Mouse (Mus musculus): Measurements from ENCODE around the gene Sel1l3. TPM values are rescaled to one million over a fixed set of nuclear protein-coding genes. Genes with fewer than 3 reads are reported as not detected.

The Sel1l3 gene
- polyA plus RNA-seq, 1 experiment, result not detected

DNA sequence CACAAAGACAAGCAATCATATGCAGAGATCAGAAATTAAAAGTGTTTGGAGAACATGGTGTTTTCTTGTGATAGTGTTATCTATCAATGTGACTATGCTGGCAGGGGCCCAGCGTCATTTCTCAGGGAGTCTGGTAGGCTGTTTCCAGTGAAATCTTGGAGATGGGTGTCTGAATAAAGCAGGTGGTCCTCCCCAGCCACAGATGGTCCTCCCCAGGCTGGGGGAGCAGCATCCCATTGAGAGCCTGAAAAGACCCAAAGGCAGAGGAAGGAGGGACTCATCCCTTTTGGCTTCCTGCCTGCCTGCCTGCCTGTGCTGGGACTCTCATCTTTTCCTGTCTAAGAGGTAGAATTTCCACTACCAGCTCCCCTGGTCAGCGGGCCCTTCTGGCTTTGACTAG, 59.2 kb downstream of the Sel1l3 start:
- H3K4me1 ChIP-seq (ENCODE audit: control insufficient read depth, insufficient read depth, low read length), result no peaks in the 10 kb centered on the region
- H3K4me3 ChIP-seq (ENCODE audit: insufficient read depth, low read depth, low read length), result no peak overlapping the region
- no peak overlapping the region for H3K27ac ChIP-seq (ENCODE audit: insufficient read depth, low read depth, low read length)
- 86% methylated on average over 2 of the region's 2 CpGs for WGBS
- TF ChIP-seq POLR2A (IDR thresholded peaks at IDR 0.05; ENCODE audit: insufficient read depth, low read depth, low read length) (no peak), CTCF (IDR thresholded peaks at IDR 0.05; ENCODE audit: insufficient read depth, low read depth, low read length) (no peak)

DNA sequence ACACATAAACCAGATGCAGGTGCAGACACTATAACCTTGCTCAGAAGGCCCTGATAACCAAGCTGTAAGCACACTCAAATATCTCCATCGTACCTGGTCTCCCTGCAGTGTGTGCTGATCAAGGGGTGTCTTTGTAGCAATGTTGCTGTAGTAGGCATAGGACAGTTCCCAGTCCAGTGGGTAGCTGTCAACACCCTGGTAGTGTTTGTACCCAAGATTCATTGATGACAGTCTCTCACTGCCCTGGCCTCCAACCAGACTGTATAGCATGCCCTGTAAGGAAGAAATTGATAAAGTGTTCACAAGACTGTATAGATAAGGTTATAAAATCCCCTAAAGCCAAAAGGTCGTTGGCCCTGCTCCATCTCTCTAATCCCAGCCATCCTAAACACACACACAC, 59.6 kb downstream of the Sel1l3 start:
- WGBS, result 92% methylated on average over 2 of the region's 2 CpGs
- no peak overlapping the region for H3K4me3 ChIP-seq (ENCODE audit: insufficient read depth, low read depth, low read length)
- no peaks in the 10 kb centered on the region for H3K4me1 ChIP-seq (ENCODE audit: control insufficient read depth, insufficient read depth, low read length)
- no peak for TF ChIP-seq CTCF (IDR thresholded peaks at IDR 0.05; ENCODE audit: insufficient read depth, low read depth, low read length)
- no peak overlapping the region for H3K27ac ChIP-seq (ENCODE audit: insufficient read depth, low read depth, low read length)

DNA sequence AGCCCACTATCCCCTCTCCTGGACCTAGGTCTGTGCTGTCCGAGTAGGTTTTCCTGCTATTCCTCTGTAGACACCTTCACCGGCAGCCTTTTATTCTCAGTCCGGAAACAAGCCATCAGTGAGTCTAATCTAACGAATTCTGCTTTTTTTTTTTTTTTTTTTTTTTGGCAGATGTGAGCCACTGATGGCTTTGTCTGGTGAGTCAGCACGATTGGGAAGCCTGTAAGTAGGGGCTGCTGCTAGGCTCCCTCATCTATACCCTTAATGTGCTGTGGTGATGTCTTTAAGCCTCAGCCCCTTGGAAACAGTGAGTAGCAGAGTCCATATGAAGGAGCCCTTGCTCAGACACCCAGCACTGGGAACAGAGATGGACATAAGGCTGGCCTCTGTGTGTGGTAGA, 60.6 kb downstream of the Sel1l3 start:
- Histone ChIP-seq H3K27ac (ENCODE audit: insufficient read depth, low read depth, low read length) (no peak overlapping the region), H3K4me1 (ENCODE audit: control insufficient read depth, insufficient read depth, low read length) (0 out of 2 replicates have a peak, but pooled peaks cover 2% of the 10 kb centered on the region)

DNA sequence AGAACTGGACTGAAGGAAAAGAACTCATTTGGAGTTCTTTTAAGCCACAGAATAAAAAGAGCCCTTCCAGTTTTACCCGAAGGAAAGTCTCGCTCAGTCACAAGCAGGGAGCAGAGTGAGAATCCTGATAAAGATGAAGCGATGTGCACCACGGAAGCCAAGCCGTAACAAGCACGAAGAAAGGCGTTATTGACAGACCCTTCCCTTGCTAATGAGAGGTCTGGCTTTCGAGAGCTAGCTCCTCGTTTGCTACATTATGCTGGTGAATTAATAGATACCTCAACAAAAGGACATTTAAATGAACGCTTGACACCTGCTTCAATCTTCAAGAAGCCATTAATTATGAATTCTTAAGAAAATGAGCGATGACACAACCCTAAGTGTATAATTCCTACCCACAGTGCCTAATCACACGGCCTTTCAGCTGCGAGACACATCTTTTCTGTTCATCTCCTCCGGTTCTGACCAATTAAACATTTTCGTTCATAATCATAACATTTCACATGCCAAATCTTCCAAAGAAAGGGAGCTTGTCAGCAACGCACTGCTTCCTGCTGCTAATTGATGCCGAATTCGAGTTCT, 62.3 kb downstream of the Sel1l3 start:
- TF ChIP-seq CTCF (IDR thresholded peaks at IDR 0.05; ENCODE audit: insufficient read depth, low read depth, low read length), result no peak
- no peak for TF ChIP-seq POLR2A (IDR thresholded peaks at IDR 0.05; ENCODE audit: insufficient read depth, low read depth, low read length)
- Histone ChIP-seq H3K4me3 (ENCODE audit: insufficient read depth, low read depth, low read length) (no peak overlapping the region), H3K4me1 (ENCODE audit: control insufficient read depth, insufficient read depth, low read length) (0 out of 2 replicates have a peak, but pooled peaks cover 6% of the 10 kb centered on the region), H3K27ac (ENCODE audit: insufficient read depth, low read depth, low read length) (no peak overlapping the region)
- WGBS, result 44% methylated on average over 18 of the region's 18 CpGs

More for the DNA sequence above, 60.6 kb downstream of the Sel1l3 start:
- H3K4me3 ChIP-seq (ENCODE audit: insufficient read depth, low read depth, low read length), result no peak overlapping the region
- WGBS, result 46% methylated on average over 5 of the region's 5 CpGs
- TF ChIP-seq CTCF (IDR thresholded peaks at IDR 0.05; ENCODE audit: insufficient read depth, low read depth, low read length), result no peak
- TF ChIP-seq POLR2A (IDR thresholded peaks at IDR 0.05; ENCODE audit: insufficient read depth, low read depth, low read length), result no peak

DNA sequence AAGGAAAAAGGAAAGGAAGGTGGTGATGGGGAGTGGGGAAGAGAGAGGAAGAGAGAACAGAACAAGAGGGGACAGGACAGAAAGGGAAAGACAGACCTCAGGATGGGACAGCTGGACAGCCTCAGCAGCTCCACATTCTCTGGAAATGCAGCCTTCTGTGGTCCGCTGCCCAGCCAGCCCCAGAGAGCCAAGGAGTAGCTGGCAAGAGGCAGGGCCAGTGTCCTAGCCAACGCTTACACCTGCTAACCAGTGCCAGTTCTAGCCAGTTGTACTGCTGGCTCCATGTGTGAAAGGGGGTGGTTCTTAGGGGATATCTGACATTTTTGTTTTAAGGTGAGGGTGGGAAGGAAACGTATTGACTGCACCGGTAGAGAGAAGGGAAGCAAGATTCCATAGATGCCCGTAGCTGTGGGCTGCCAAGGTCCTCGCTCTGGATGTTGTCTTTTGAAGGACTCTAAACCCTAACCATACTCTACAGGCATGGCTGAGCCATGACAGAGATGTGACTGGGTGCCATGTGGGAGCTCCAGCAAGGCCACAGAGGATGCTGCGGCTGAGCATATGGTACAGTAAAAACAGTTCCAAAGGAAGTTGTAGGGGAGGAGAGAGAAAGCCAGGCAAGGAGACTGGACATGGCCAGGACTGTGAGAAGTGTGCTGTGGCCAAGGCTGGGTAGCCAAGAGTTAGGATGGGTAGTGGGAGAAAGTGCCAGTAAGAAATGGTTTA, 64.6 kb downstream of the Sel1l3 start:
- WGBS, result 93% methylated on average over 7 of the region's 7 CpGs
- no peak overlapping the region for H3K4me3 ChIP-seq (ENCODE audit: insufficient read depth, low read depth, low read length)
- H3K27ac ChIP-seq (ENCODE audit: insufficient read depth, low read depth, low read length), result no peak overlapping the region
- TF ChIP-seq POLR2A (IDR thresholded peaks at IDR 0.05; ENCODE audit: insufficient read depth, low read depth, low read length), result no peak
- TF ChIP-seq CTCF (IDR thresholded peaks at IDR 0.05; ENCODE audit: insufficient read depth, low read depth, low read length), result no peak
- 0 out of 2 replicates have a peak, but pooled peaks cover 6% of the 10 kb centered on the region for H3K4me1 ChIP-seq (ENCODE audit: control insufficient read depth, insufficient read depth, low read length)

DNA sequence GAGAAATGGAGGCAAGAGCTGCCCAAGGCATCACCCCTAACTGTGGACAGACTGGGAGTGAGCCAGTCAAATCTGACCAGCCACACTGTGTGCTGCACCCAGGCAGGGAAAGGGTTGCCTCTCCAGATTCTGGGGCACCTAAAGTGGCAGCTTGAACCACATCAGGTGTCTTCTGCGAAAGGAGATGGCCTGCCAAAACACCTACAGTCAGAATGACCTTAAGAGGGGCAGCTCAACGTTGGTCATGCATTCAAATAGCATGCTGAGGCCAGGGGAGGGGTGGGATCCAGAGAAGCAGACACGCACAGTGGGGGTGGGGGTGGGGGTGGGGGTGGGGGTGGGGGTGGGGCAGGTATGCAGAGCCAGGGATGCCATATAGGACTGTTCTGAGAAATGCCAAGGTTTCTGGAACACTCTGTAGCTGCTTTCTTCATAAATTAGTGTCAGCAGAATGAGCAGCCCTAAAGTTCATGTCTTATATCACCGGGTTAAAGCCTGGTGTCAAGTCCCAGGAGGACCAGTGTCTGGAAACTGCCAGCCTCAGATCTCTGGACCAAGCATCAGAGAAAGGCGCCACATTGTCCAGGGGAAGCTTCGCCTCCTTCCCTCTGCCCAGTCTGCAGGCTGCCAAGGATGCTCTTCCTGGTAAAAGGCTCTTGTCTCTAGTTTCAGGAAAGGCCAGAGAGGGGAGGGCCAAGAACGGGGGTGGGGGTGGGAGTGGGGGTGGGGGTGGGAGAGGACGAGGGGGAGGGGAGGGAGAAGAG, 65.4 kb downstream of the Sel1l3 start:
- Histone ChIP-seq H3K27ac (ENCODE audit: insufficient read depth, low read depth, low read length) (no peak overlapping the region), H3K4me3 (ENCODE audit: insufficient read depth, low read depth, low read length) (no peak overlapping the region), H3K4me1 (ENCODE audit: control insufficient read depth, insufficient read depth, low read length) (0 out of 2 replicates have a peak, but pooled peaks cover 6% of the 10 kb centered on the region)
- WGBS, result 53% methylated on average over 8 of the region's 8 CpGs
- TF ChIP-seq CTCF (IDR thresholded peaks at IDR 0.05; ENCODE audit: insufficient read depth, low read depth, low read length) (no peak), POLR2A (IDR thresholded peaks at IDR 0.05; ENCODE audit: insufficient read depth, low read depth, low read length) (no peak)

DNA sequence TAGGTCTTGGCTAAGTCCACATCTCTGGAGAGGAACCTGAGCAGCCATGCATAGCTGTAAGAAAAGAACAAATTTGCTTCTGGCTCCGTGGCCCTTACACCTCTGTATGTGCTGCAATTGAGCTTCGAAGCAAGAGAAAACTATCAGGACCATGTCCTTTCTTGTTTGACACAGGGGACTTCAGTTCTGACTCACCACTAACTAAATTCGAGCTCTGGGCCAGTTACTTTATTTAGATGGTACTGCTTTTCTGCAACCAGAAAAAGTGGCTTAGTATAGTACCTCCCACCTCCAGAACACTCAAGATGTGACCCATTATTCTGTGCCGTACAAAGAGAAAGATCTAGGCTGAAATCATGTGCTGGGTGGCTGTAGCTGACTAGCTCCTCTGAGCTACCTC, 66.3 kb downstream of the Sel1l3 start:
- TF ChIP-seq CTCF (IDR thresholded peaks at IDR 0.05; ENCODE audit: insufficient read depth, low read depth, low read length) (no peak), POLR2A (IDR thresholded peaks at IDR 0.05; ENCODE audit: insufficient read depth, low read depth, low read length) (no peak)
- Histone ChIP-seq H3K27ac (ENCODE audit: insufficient read depth, low read depth, low read length) (no peak overlapping the region), H3K4me3 (ENCODE audit: insufficient read depth, low read depth, low read length) (no peak overlapping the region), H3K4me1 (ENCODE audit: control insufficient read depth, insufficient read depth, low read length) (0 out of 2 replicates have a peak, but pooled peaks cover 8% of the 10 kb centered on the region)
- WGBS, result 57% methylated on average over 4 of the region's 4 CpGs

DNA sequence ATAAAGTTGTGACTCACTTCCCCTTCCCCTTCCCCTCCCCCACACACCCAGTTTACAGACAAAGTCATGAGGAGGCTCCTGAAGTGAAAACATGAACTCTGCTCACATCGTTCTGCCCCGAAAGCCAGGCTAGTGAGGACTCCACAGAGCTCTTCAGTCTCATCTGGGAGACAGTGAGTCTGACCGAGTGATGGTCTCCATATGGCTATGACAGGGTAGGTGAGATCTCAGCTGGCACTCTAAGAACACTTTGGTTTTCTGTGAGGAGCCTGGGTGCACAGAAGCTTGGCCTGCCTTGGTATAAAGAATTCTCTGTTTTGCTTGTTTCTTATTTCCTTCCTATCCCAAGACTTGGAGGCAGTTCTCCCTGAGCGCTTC, 67.1 kb downstream of the Sel1l3 start:
- TF ChIP-seq POLR2A (IDR thresholded peaks at IDR 0.05; ENCODE audit: insufficient read depth, low read depth, low read length) (no peak), CTCF (IDR thresholded peaks at IDR 0.05; ENCODE audit: insufficient read depth, low read depth, low read length) (no peak)
- no peak overlapping the region for H3K4me3 ChIP-seq (ENCODE audit: insufficient read depth, low read depth, low read length)
- no peak overlapping the region for H3K27ac ChIP-seq (ENCODE audit: insufficient read depth, low read depth, low read length)
- H3K4me1 ChIP-seq (ENCODE audit: control insufficient read depth, insufficient read depth, low read length), result 0 out of 2 replicates have a peak, but pooled peaks cover 8% of the 10 kb centered on the region
- 86% methylated on average over 4 of the region's 4 CpGs for WGBS
